In the genomic region with DNA sequence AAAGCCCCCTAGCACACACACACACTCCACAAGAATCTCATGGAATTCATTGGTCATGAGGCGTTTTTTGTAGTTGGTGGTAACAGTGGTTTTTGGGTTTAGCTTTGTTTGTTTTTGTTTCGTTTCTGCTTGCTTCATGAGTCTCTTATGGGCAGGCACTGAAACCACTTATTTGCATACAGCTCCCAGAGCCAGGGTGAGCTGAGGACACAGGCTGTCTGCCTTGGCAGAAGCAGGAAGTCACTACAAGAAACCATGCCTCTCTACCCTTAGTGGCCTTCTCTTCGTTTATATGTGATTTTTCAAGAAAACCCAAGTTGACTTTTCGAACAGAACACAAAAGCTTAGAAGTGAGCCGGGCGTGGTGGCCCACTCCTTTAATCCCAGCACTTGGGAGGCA, we compare ENCODE assay signal across 7 mouse cellular contexts.
DNase-seq lines count a peak whose midpoint lies in the region; ATAC-seq and TF ChIP-seq lines count a peak whose summit lies in the region.

No protein-coding gene starts in this region.

- no peak overlapping the region for H3K4me3 ChIP-seq in embryonic fibroblast, embryonic 13.5 days (ENCODE audit: insufficient read depth, low read length)
- H3K4me3 ChIP-seq in liver, embryonic 16.5 days (ENCODE audit: low read depth, low read length) = no peak overlapping the region
- no peak overlapping the region for H3K4me3 ChIP-seq in midbrain, embryonic 10.5 days

- no peak overlapping the region for H3K9ac ChIP-seq in liver, embryonic 16.5 days (ENCODE audit: low read depth, low read length)

- H3K9me3 ChIP-seq in liver, embryonic 16.5 days (replicated peaks; ENCODE audit: control insufficient read depth, low read length) = no peaks in the 10 kb centered on the region
- no peaks in the 10 kb centered on the region for H3K9me3 ChIP-seq in midbrain, embryonic 10.5 days (replicated peaks)

- 0 out of 2 replicates have a peak overlapping the region, but pooled peaks have one; percentile 41 for H3K27ac ChIP-seq in embryonic fibroblast, embryonic 13.5 days (ENCODE audit: insufficient read depth, low read length)
- no peak overlapping the region for H3K27ac ChIP-seq in liver, embryonic 16.5 days (ENCODE audit: low read length)
- H3K27ac ChIP-seq in midbrain, embryonic 10.5 days (replicated peaks) = no peak overlapping the region

- no peak for TF ChIP-seq CTCF in embryonic fibroblast, embryonic 13.5 days (IDR thresholded peaks at IDR 0.05; ENCODE audit: borderline replicate concordance, insufficient read depth, low read length)

- DNase-seq in 416B (ENCODE audit: low read depth) = peak; percentile 95
- DNase-seq in CD4-positive helper T cell, adult 2 months (ENCODE audit: low read depth, low spot score) = peak; percentile 88
- peak; percentile 46 to 51 for DNase-seq in spleen, adult 18-20 months
- DNase-seq in midbrain, embryonic 10.5 days (ENCODE audit: low spot score) = no peak
- no peak for DNase-seq in right cerebral cortex, adult 2 months (ENCODE audit: low spot score in 2 of 2)

- 21% methylated on average over 6 of the region's 6 CpGs for WGBS in liver, embryonic 16.5 days (ENCODE audit: insufficient replicate concordance)
- 68% methylated on average over 6 of the region's 6 CpGs for WGBS in midbrain, embryonic 10.5 days

- H3K4me2 ChIP-seq in liver, embryonic 16.5 days (ENCODE audit: low read depth, low read length) = 0 out of 2 replicates have a peak overlapping the region, but pooled peaks have one; percentile 17

- peaks cover 8% of the 10 kb centered on the region for H3K4me1 ChIP-seq in embryonic fibroblast, embryonic 13.5 days (ENCODE audit: control insufficient read depth, insufficient read depth, low read length)
- H3K4me1 ChIP-seq in liver, embryonic 16.5 days (ENCODE audit: control insufficient read depth, low read depth, low read length) = no peaks in the 10 kb centered on the region
- H3K4me1 ChIP-seq in midbrain, embryonic 10.5 days = no peaks in the 10 kb centered on the region

- no peaks in the 10 kb centered on the region for H3K36me3 ChIP-seq in liver, embryonic 16.5 days (ENCODE audit: control insufficient read depth, insufficient read depth)
- H3K36me3 ChIP-seq in midbrain, embryonic 10.5 days = no peaks in the 10 kb centered on the region

- no peaks in the 10 kb centered on the region for H3K27me3 ChIP-seq in liver, embryonic 16.5 days (ENCODE audit: control insufficient read depth, insufficient read depth, low read depth, low read length)
- H3K27me3 ChIP-seq in midbrain, embryonic 10.5 days (ENCODE audit: low read depth, poor library complexity, severe bottlenecking) = no peaks in the 10 kb centered on the region

- TF ChIP-seq POLR2A in embryonic fibroblast, embryonic 13.5 days (IDR thresholded peaks at IDR 0.05; ENCODE audit: low read depth, low read length) = no peak

- no peak for ATAC-seq in liver, embryonic 16.5 days (ENCODE audit: low read depth)

Comparison
In these comparisons a context has a peak if more than half of its experiments do, and no peak if none do; other contexts are left out.
1. DNase-seq: peak in 416B (single experiment), CD4-positive helper T cell, adult 2 months (single experiment) and spleen, adult 18-20 months (2 of 2); none in midbrain, embryonic 10.5 days (single experiment) and right cerebral cortex, adult 2 months (0 of 2).